Mouse (Mus musculus): ENCODE results near the gene Timeless. TPM values are rescaled to one million over a fixed set of nuclear protein-coding genes. Genes with fewer than 3 reads are reported as not detected.
"Not testable (repeated sequence)": the region's sequence is repeated elsewhere in the genome, so short reads cannot be mapped to it uniquely, and the experiment has no call there.

Timeless gene
- polyA plus RNA-seq, 1 experiment from 2014 or later = 8.6 TPM

DNA sequence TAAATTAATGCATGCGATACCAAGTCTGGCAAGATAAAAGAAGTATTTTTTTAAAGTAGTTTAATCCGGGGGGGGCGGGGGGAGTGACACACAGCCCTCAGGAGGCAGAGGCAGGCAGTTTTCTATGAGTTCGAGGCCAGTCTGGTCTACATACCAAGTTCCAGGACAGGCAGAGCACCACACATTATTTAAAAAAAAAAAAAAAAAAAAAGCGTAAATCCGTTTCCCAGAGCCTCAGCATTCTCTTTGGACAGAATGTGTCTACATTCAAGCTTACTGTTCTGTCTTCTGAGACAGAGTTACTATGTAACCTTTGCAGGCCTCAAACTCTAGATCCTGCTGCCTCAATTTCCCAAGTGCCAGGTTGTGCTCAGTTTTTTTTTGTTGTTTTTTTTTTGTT is 19.7 kb upstream of the Timeless start:
- peaks cover 3% of the 10 kb centered on the region; the same call in 1 of the 2 replicates for H3K36me3 ChIP-seq (ENCODE audit: control insufficient read depth, insufficient read depth)
- no peak for TF ChIP-seq CTCF (IDR thresholded peaks at IDR 0.05; ENCODE audit: low read depth)
- H3K4me1 ChIP-seq (replicated peaks; ENCODE audit: control insufficient read depth, insufficient read depth, low read length) = no peaks in the 10 kb centered on the region
- no peak overlapping the region for H3K9ac ChIP-seq (ENCODE audit: low read depth, low read length)
- H3K9me3 ChIP-seq (ENCODE audit: control insufficient read depth) = no peaks in the 10 kb centered on the region
- no peak for ATAC-seq
- H3K4me3 ChIP-seq (ENCODE audit: low read depth, low read length) = peak overlapping the region; percentile 68
- peak overlapping the region; percentile 88 for H3K4me2 ChIP-seq (replicated peaks; ENCODE audit: low read depth)
- no peak overlapping the region for H3K27ac ChIP-seq (ENCODE audit: low read depth, low read length)
- no peaks in the 10 kb centered on the region for H3K27me3 ChIP-seq (replicated peaks; ENCODE audit: control insufficient read depth, insufficient read depth, low read length)
- WGBS = 53% methylated on average over 6 of the region's 6 CpGs

- Histone ChIP-seq H3K27ac (ENCODE audit: low read depth, low read length) (no peak overlapping the region), H3K9me3 (ENCODE audit: control insufficient read depth) (no peaks in the 10 kb centered on the region), H3K36me3 (ENCODE audit: control insufficient read depth, insufficient read depth) (peaks cover 3% of the 10 kb centered on the region; the same call in 1 of the 2 replicates), H3K4me2 (replicated peaks; ENCODE audit: low read depth) (peak overlapping the region; percentile 69), H3K9ac (ENCODE audit: low read depth, low read length) (0 out of 2 replicates have a peak overlapping the region, but pooled peaks have one; percentile 8), H3K27me3 (replicated peaks; ENCODE audit: control insufficient read depth, insufficient read depth, low read length) (no peaks in the 10 kb centered on the region), H3K4me1 (replicated peaks; ENCODE audit: control insufficient read depth, insufficient read depth, low read length) (no peaks in the 10 kb centered on the region), H3K4me3 (ENCODE audit: low read depth, low read length) (peak overlapping the region; percentile 35)
- TF ChIP-seq CTCF (IDR thresholded peaks at IDR 0.05; ENCODE audit: low read depth) = peak; percentile 80
- under 1% methylated on average over 18 of the region's 18 CpGs for WGBS
- peak; percentile 66 for ATAC-seq
Measured at GRCm38 (mm10) chr10:128212871-128213323, 19.0 kb upstream of the Timeless start.

- H3K27ac ChIP-seq (ENCODE audit: low read depth, low read length); H3K27me3 ChIP-seq (replicated peaks; ENCODE audit: control insufficient read depth, insufficient read depth, low read length); H3K9ac ChIP-seq (ENCODE audit: low read depth, low read length); ATAC-seq; H3K4me2 ChIP-seq (replicated peaks; ENCODE audit: low read depth); H3K4me1 ChIP-seq (replicated peaks; ENCODE audit: control insufficient read depth, insufficient read depth, low read length); H3K36me3 ChIP-seq (ENCODE audit: control insufficient read depth, insufficient read depth); H3K4me3 ChIP-seq (ENCODE audit: low read depth, low read length); H3K9me3 ChIP-seq (ENCODE audit: control insufficient read depth): not testable (repeated sequence)
- WGBS = 88% methylated on average over 4 of the region's 4 CpGs
Measured at GRCm38 (mm10) chr10:128214112-128214511, 17.8 kb upstream of the Timeless start.

- Histone ChIP-seq H3K4me3 (ENCODE audit: low read depth, low read length) (no peak overlapping the region), H3K4me2 (replicated peaks; ENCODE audit: low read depth) (no peak overlapping the region), H3K9me3 (ENCODE audit: control insufficient read depth) (no peaks in the 10 kb centered on the region), H3K4me1 (replicated peaks; ENCODE audit: control insufficient read depth, insufficient read depth, low read length) (no peaks in the 10 kb centered on the region), H3K9ac (ENCODE audit: low read depth, low read length) (no peak overlapping the region), H3K27ac (ENCODE audit: low read depth, low read length) (no peak overlapping the region), H3K36me3 (ENCODE audit: control insufficient read depth, insufficient read depth) (no peaks in the 10 kb centered on the region), H3K27me3 (replicated peaks; ENCODE audit: control insufficient read depth, insufficient read depth, low read length) (no peaks in the 10 kb centered on the region)
- ATAC-seq = no peak
- TF ChIP-seq CTCF (IDR thresholded peaks at IDR 0.05; ENCODE audit: low read depth) = peak; percentile 17; the same call in 1 of the 2 replicates
- 80% methylated on average over 5 of the region's 5 CpGs for WGBS
Measured at GRCm38 (mm10) chr10:128214981-128215380, 16.9 kb upstream of the Timeless start.

GRCm38 (mm10) chr10:128218387-128219117 is 13.3 kb upstream of the Timeless start:
- Histone ChIP-seq H3K9ac (ENCODE audit: low read depth, low read length) (no peak overlapping the region), H3K4me1 (replicated peaks; ENCODE audit: control insufficient read depth, insufficient read depth, low read length) (no peaks in the 10 kb centered on the region), H3K4me3 (ENCODE audit: low read depth, low read length) (no peak overlapping the region), H3K27ac (ENCODE audit: low read depth, low read length) (no peak overlapping the region), H3K4me2 (replicated peaks; ENCODE audit: low read depth) (no peak overlapping the region), H3K9me3 (ENCODE audit: control insufficient read depth) (no peaks in the 10 kb centered on the region), H3K36me3 (ENCODE audit: control insufficient read depth, insufficient read depth) (no peaks in the 10 kb centered on the region), H3K27me3 (replicated peaks; ENCODE audit: control insufficient read depth, insufficient read depth, low read length) (no peaks in the 10 kb centered on the region)
- 92% methylated on average over 18 of the region's 18 CpGs for WGBS
- ATAC-seq = no peak
- TF ChIP-seq CTCF (IDR thresholded peaks at IDR 0.05; ENCODE audit: low read depth) = no peak

DNA sequence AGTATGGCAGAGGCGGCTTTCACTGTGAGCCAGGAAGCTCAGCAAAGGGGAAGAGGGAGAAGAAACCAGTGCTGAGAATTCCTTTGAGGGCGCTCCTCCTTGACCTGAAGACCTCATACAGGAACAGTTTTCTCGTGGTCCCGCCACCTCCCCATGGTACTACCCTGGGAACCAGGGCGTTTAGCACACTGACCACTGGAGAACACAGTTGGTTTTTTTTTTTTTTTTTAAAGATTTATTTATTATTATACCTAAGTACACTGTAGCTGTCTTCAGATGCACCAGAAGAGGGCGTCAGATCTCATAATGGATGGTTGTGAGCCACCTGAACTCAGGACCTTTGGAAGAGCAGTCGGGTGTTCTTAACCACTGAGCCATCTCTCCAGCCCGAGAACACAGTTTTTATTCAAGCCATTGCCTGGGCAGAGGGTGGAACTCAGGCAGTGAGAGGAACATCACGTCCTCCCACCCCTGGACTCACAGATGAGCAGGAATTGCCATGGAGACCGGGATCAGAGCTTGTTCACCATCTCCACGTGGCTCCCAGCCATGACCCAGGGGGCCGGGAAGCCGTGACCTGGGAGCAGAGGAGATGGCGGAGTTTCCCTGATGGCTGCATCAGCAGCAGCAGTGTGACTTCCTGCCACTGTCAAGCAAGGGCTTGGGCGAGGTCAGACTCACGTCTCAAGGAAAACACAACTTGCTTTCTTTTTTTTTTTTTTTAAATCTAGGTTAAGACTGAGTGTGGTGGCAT is 10.2 kb upstream of the Timeless start:
- Histone ChIP-seq H3K27ac (ENCODE audit: low read depth, low read length) (no peak overlapping the region), H3K9ac (ENCODE audit: low read depth, low read length) (no peak overlapping the region), H3K36me3 (ENCODE audit: control insufficient read depth, insufficient read depth) (no peaks in the 10 kb centered on the region), H3K4me3 (ENCODE audit: low read depth, low read length) (no peak overlapping the region), H3K27me3 (replicated peaks; ENCODE audit: control insufficient read depth, insufficient read depth, low read length) (no peaks in the 10 kb centered on the region), H3K9me3 (ENCODE audit: control insufficient read depth) (no peaks in the 10 kb centered on the region), H3K4me1 (replicated peaks; ENCODE audit: control insufficient read depth, insufficient read depth, low read length) (no peaks in the 10 kb centered on the region), H3K4me2 (replicated peaks; ENCODE audit: low read depth) (no peak overlapping the region)
- no peak for TF ChIP-seq CTCF (IDR thresholded peaks at IDR 0.05; ENCODE audit: low read depth)
- no peak for ATAC-seq
- 60% methylated on average over 16 of the region's 16 CpGs for WGBS

All from intestine, postnatal 0 days (tissue).